Mouse (Mus musculus) activated CD4-positive, CD25-positive, alpha-beta regulatory T cell, adult 4 months (primary cell): Measurements from ENCODE around the gene Frmd6. TPM values are rescaled to one million over a fixed set of nuclear protein-coding genes. Genes with fewer than 3 reads are reported as not detected.

Experiments used
- ATAC-seq: one replicate; pipeline ENCODE4 v1.8.0; 2017
- polyA plus RNA-seq, 2 experiments: library from polyadenylated mRNA; unstranded; fragments of 100-300 nt; shearing (Covaris generic); gene quantifications; one replicate each; pipeline ENCODE4 v1.2.1; 2017

Frmd6 gene
- polyA plus RNA-seq, 2 experiments from 2014 or later, result 14.2 to 19.3 TPM

- no peak for ATAC-seq
Observed at GRCm38 (mm10) chr12:70906867-70907266, 81.6 kb downstream of the Frmd6 start.

GRCm38 (mm10) chr12:70907651-70908050, 82.3 kb downstream of the Frmd6 start:
- ATAC-seq, result no peak

GRCm38 (mm10) chr12:70908076-70908475, 82.8 kb downstream of the Frmd6 start:
- ATAC-seq, result no peak

- peak; percentile 64 for ATAC-seq
Observed at GRCm38 (mm10) chr12:70910241-70910720, 85.0 kb downstream of the Frmd6 start.

- ATAC-seq, result peak; percentile 53
Observed at GRCm38 (mm10) chr12:70911029-70911428, 85.7 kb downstream of the Frmd6 start.

GRCm38 (mm10) chr12:70911676-70912379, 86.5 kb downstream of the Frmd6 start:
- no peak for ATAC-seq

- peak; percentile 28 for ATAC-seq
Observed at GRCm38 (mm10) chr12:70913429-70913828, 88.1 kb downstream of the Frmd6 start.

GRCm38 (mm10) chr12:70914387-70914786, 89.1 kb downstream of the Frmd6 start:
- peak; percentile 43 for ATAC-seq

- ATAC-seq, result no peak
Observed at GRCm38 (mm10) chr12:70929781-70930180, 104.5 kb downstream of the Frmd6 start.

GRCm38 (mm10) chr12:70937150-70937549, 111.8 kb downstream of the Frmd6 start:
- ATAC-seq, result peak; percentile 26

- peak; percentile 73 for ATAC-seq
Observed at GRCm38 (mm10) chr12:70937571-70938384, 112.5 kb downstream of the Frmd6 start, which contains the start of gene Actr10. Actr10 (plus strand) TSS chr12:70937857.

GRCm38 (mm10) chr12:70940806-70941205, 115.5 kb downstream of the Frmd6 start:
- peak; percentile 33 for ATAC-seq

GRCm38 (mm10) chr12:70944181-70944580, 118.9 kb downstream of the Frmd6 start:
- no peak for ATAC-seq

- peak; percentile 52 for ATAC-seq
Observed at GRCm38 (mm10) chr12:70946585-70947256, 121.4 kb downstream of the Frmd6 start.

Other genes with a start within 250 kb of the Frmd6 start
- 100 to 1,000 TPM; 216 to 267 TPM for gene Actr10, start 112.3 kb downstream of the Frmd6 start, polyA plus RNA-seq
- gene Psma3, start 149.1 kb downstream of the Frmd6 start, polyA plus RNA-seq, result 100 to 1,000 TPM; 350 to 389 TPM
- gene Arid4a, start 190.5 kb downstream of the Frmd6 start, polyA plus RNA-seq, result 10 to 100 TPM; 80.2 to 95.9 TPM